Mouse (Mus musculus): ENCODE measurements at regions not wholly inside any gene's neighbourhood (a gene's known extent, or its start where the extent isn't known, plus 50 kb on each side); places are given as distances from the start of the nearest gene placed in this dataset.

- DNase-seq (ENCODE audit: low read depth in 1 of 2, low spot score in 2 of 2), result no peak
- TF ChIP-seq POLR2A (IDR thresholded peaks at IDR 0.05; ENCODE audit: low read depth, low read length) (no peak), CTCF (IDR thresholded peaks at IDR 0.05; ENCODE audit: extremely low read depth, insufficient read depth, insufficient read length, insufficient replicate concordance) (no peak)
- Histone ChIP-seq H3K27ac (ENCODE audit: insufficient read depth, low read length) (no peak overlapping the region), H3K27me3 (ENCODE audit: control insufficient read depth, insufficient read depth, low read length) (no peaks in the 10 kb centered on the region), H3K4me1 (ENCODE audit: control insufficient read depth, insufficient read depth, insufficient read length) (no peaks in the 10 kb centered on the region), H3K36me3 (ENCODE audit: control insufficient read depth, insufficient read depth, low read length) (no peaks in the 10 kb centered on the region), H3K4me3 (ENCODE audit: extremely low read depth, insufficient read depth, insufficient read length) (no peak overlapping the region)
- WGBS, result 80% methylated on average over 3 of the region's 3 CpGs
These were observed 179.7 kb upstream of the Nfe2l3 start for GRCm38 (mm10) chr6:51252721-51253120.

- Histone ChIP-seq H3K4me1 (ENCODE audit: control insufficient read depth, insufficient read depth, insufficient read length) (no peaks in the 10 kb centered on the region), H3K36me3 (ENCODE audit: control insufficient read depth, insufficient read depth, low read length) (no peaks in the 10 kb centered on the region), H3K4me3 (ENCODE audit: extremely low read depth, insufficient read depth, insufficient read length) (no peak overlapping the region), H3K27ac (ENCODE audit: insufficient read depth, low read length) (no peak overlapping the region), H3K27me3 (ENCODE audit: control insufficient read depth, insufficient read depth, low read length) (no peaks in the 10 kb centered on the region)
- DNase-seq (ENCODE audit: low read depth in 1 of 2, low spot score in 2 of 2), result no peak
- no peak for TF ChIP-seq CTCF (IDR thresholded peaks at IDR 0.05; ENCODE audit: extremely low read depth, insufficient read depth, insufficient read length, insufficient replicate concordance)
- no peak for TF ChIP-seq POLR2A (IDR thresholded peaks at IDR 0.05; ENCODE audit: low read depth, low read length)
- 86% methylated on average over 4 of the region's 4 CpGs for WGBS
These were observed 175.8 kb upstream of the Nfe2l3 start for GRCm38 (mm10) chr6:51256631-51257030.

GRCm38 (mm10) chr6:51257524-51257923, 174.9 kb upstream of the Nfe2l3 start:
- TF ChIP-seq POLR2A (IDR thresholded peaks at IDR 0.05; ENCODE audit: low read depth, low read length), result no peak
- no peak for TF ChIP-seq CTCF (IDR thresholded peaks at IDR 0.05; ENCODE audit: extremely low read depth, insufficient read depth, insufficient read length, insufficient replicate concordance)
- no peaks in the 10 kb centered on the region for H3K4me1 ChIP-seq (ENCODE audit: control insufficient read depth, insufficient read depth, insufficient read length)
- no peak overlapping the region for H3K27ac ChIP-seq (ENCODE audit: insufficient read depth, low read length)
- no peak overlapping the region for H3K4me3 ChIP-seq (ENCODE audit: extremely low read depth, insufficient read depth, insufficient read length)
- H3K36me3 ChIP-seq (ENCODE audit: control insufficient read depth, insufficient read depth, low read length), result no peaks in the 10 kb centered on the region
- WGBS, result 95% methylated on average over 6 of the region's 6 CpGs
- DNase-seq (ENCODE audit: low read depth in 1 of 2, low spot score in 2 of 2), result no peak
- no peaks in the 10 kb centered on the region for H3K27me3 ChIP-seq (ENCODE audit: control insufficient read depth, insufficient read depth, low read length)

- Histone ChIP-seq H3K27ac (ENCODE audit: insufficient read depth, low read length) (no peak overlapping the region), H3K4me1 (ENCODE audit: control insufficient read depth, insufficient read depth, insufficient read length) (no peaks in the 10 kb centered on the region), H3K4me3 (ENCODE audit: extremely low read depth, insufficient read depth, insufficient read length) (no peak overlapping the region), H3K27me3 (ENCODE audit: control insufficient read depth, insufficient read depth, low read length) (no peaks in the 10 kb centered on the region), H3K36me3 (ENCODE audit: control insufficient read depth, insufficient read depth, low read length) (no peaks in the 10 kb centered on the region)
- DNase-seq (ENCODE audit: low read depth in 1 of 2, low spot score in 2 of 2), result no peak
- WGBS, result 58% methylated on average over 2 of the region's 2 CpGs
- TF ChIP-seq CTCF (IDR thresholded peaks at IDR 0.05; ENCODE audit: extremely low read depth, insufficient read depth, insufficient read length, insufficient replicate concordance) (no peak), POLR2A (IDR thresholded peaks at IDR 0.05; ENCODE audit: low read depth, low read length) (no peak)
These were observed 174.2 kb upstream of the Nfe2l3 start for GRCm38 (mm10) chr6:51258304-51258703.

GRCm38 (mm10) chr6:51263595-51263994, 168.9 kb upstream of the Nfe2l3 start:
- H3K4me1 ChIP-seq (ENCODE audit: control insufficient read depth, insufficient read depth, insufficient read length), result no peaks in the 10 kb centered on the region
- TF ChIP-seq CTCF (IDR thresholded peaks at IDR 0.05; ENCODE audit: extremely low read depth, insufficient read depth, insufficient read length, insufficient replicate concordance) (no peak), POLR2A (IDR thresholded peaks at IDR 0.05; ENCODE audit: low read depth, low read length) (no peak)
- DNase-seq (ENCODE audit: low read depth in 1 of 2, low spot score in 2 of 2), result no peak
- 81% methylated on average over 4 of the region's 4 CpGs for WGBS
- H3K27me3 ChIP-seq (ENCODE audit: control insufficient read depth, insufficient read depth, low read length), result no peaks in the 10 kb centered on the region
- no peak overlapping the region for H3K4me3 ChIP-seq (ENCODE audit: extremely low read depth, insufficient read depth, insufficient read length)
- H3K27ac ChIP-seq (ENCODE audit: insufficient read depth, low read length), result no peak overlapping the region
- H3K36me3 ChIP-seq (ENCODE audit: control insufficient read depth, insufficient read depth, low read length), result no peaks in the 10 kb centered on the region

GRCm38 (mm10) chr6:51265329-51265728, 167.1 kb upstream of the Nfe2l3 start:
- no peaks in the 10 kb centered on the region for H3K36me3 ChIP-seq (ENCODE audit: control insufficient read depth, insufficient read depth, low read length)
- TF ChIP-seq CTCF (IDR thresholded peaks at IDR 0.05; ENCODE audit: extremely low read depth, insufficient read depth, insufficient read length, insufficient replicate concordance), result no peak
- no peak for TF ChIP-seq POLR2A (IDR thresholded peaks at IDR 0.05; ENCODE audit: low read depth, low read length)
- peaks cover 7% of the 10 kb centered on the region for H3K4me1 ChIP-seq (ENCODE audit: control insufficient read depth, insufficient read depth, insufficient read length)
- no peak overlapping the region for H3K27ac ChIP-seq (ENCODE audit: insufficient read depth, low read length)
- H3K4me3 ChIP-seq (ENCODE audit: extremely low read depth, insufficient read depth, insufficient read length), result no peak overlapping the region
- no peak for DNase-seq (ENCODE audit: low read depth in 1 of 2, low spot score in 2 of 2)
- H3K27me3 ChIP-seq (ENCODE audit: control insufficient read depth, insufficient read depth, low read length), result no peaks in the 10 kb centered on the region
- WGBS, result 80% methylated on average over 3 of the region's 3 CpGs

- no peak for TF ChIP-seq POLR2A (IDR thresholded peaks at IDR 0.05; ENCODE audit: low read depth, low read length)
- DNase-seq (ENCODE audit: low read depth in 1 of 2, low spot score in 2 of 2), result no peak
- no peak overlapping the region for H3K27ac ChIP-seq (ENCODE audit: insufficient read depth, low read length)
- no peaks in the 10 kb centered on the region for H3K36me3 ChIP-seq (ENCODE audit: control insufficient read depth, insufficient read depth, low read length)
- H3K4me3 ChIP-seq (ENCODE audit: extremely low read depth, insufficient read depth, insufficient read length), result no peak overlapping the region
- WGBS, result 90% methylated on average over 6 of the region's 6 CpGs
- H3K27me3 ChIP-seq (ENCODE audit: control insufficient read depth, insufficient read depth, low read length), result no peaks in the 10 kb centered on the region
- H3K4me1 ChIP-seq (ENCODE audit: control insufficient read depth, insufficient read depth, insufficient read length), result peaks cover 10% of the 10 kb centered on the region
These were observed 165.7 kb upstream of the Nfe2l3 start for GRCm38 (mm10) chr6:51266721-51267120.
